Mouse (Mus musculus): ENCODE measurements at regions not wholly inside any gene's neighbourhood (a gene's known extent, or its start where the extent isn't known, plus 50 kb on each side); places are given as distances from the start of the nearest gene placed in this dataset.

GRCm38 (mm10) chr3:120811901-120812300 lies 359.6 kb downstream of the Rwdd3 start:
- Histone ChIP-seq H3K9ac (ENCODE audit: low read depth, poor library complexity, severe bottlenecking) (no peak overlapping the region), H3K27ac (ENCODE audit: insufficient read depth, low read length) (no peak overlapping the region), H3K4me1 (ENCODE audit: control insufficient read depth, insufficient read depth, low read length) (no peaks in the 10 kb centered on the region), H3K9me3 (replicated peaks; ENCODE audit: control insufficient read depth, insufficient read depth, low read length, poor library complexity, severe bottlenecking) (peaks cover 14% of the 10 kb centered on the region), H3K36me3 (ENCODE audit: control insufficient read depth, insufficient read depth, low read length, poor library complexity, severe bottlenecking) (no peaks in the 10 kb centered on the region), H3K4me3 (ENCODE audit: low read depth, low read length) (no peak overlapping the region), H3K27me3 (ENCODE audit: control insufficient read depth, insufficient read depth, low read length, poor library complexity, severe bottlenecking) (no peaks in the 10 kb centered on the region)
- TF ChIP-seq EP300 (IDR thresholded peaks at IDR 0.05; ENCODE audit: insufficient read depth, low read depth, low read length) = no peak
- TF ChIP-seq CTCF (IDR thresholded peaks at IDR 0.05; ENCODE audit: low read depth, low read length) = no peak
- TF ChIP-seq POLR2A (IDR thresholded peaks at IDR 0.05; ENCODE audit: insufficient read depth, low read length) = no peak

- H3K9me3 ChIP-seq (replicated peaks; ENCODE audit: control insufficient read depth, insufficient read depth, low read length, poor library complexity, severe bottlenecking) = peaks cover 14% of the 10 kb centered on the region
- TF ChIP-seq POLR2A (IDR thresholded peaks at IDR 0.05; ENCODE audit: insufficient read depth, low read length) = no peak
- TF ChIP-seq CTCF (IDR thresholded peaks at IDR 0.05; ENCODE audit: low read depth, low read length) = no peak
- no peak for TF ChIP-seq EP300 (IDR thresholded peaks at IDR 0.05; ENCODE audit: insufficient read depth, low read depth, low read length)
- H3K36me3 ChIP-seq (ENCODE audit: control insufficient read depth, insufficient read depth, low read length, poor library complexity, severe bottlenecking) = no peaks in the 10 kb centered on the region
- H3K9ac ChIP-seq (ENCODE audit: low read depth, poor library complexity, severe bottlenecking) = no peak overlapping the region
- H3K4me1 ChIP-seq (ENCODE audit: control insufficient read depth, insufficient read depth, low read length) = no peaks in the 10 kb centered on the region
- H3K4me3 ChIP-seq (ENCODE audit: low read depth, low read length) = no peak overlapping the region
- no peaks in the 10 kb centered on the region for H3K27me3 ChIP-seq (ENCODE audit: control insufficient read depth, insufficient read depth, low read length, poor library complexity, severe bottlenecking)
- no peak overlapping the region for H3K27ac ChIP-seq (ENCODE audit: insufficient read depth, low read length)
Observed at GRCm38 (mm10) chr3:120810527-120810926, 361.0 kb downstream of the Rwdd3 start.

GRCm38 (mm10) chr3:120810048-120810447 lies 361.4 kb downstream of the Rwdd3 start:
- H3K27me3 ChIP-seq (ENCODE audit: control insufficient read depth, insufficient read depth, low read length, poor library complexity, severe bottlenecking) = no peaks in the 10 kb centered on the region
- no peaks in the 10 kb centered on the region for H3K36me3 ChIP-seq (ENCODE audit: control insufficient read depth, insufficient read depth, low read length, poor library complexity, severe bottlenecking)
- TF ChIP-seq CTCF (IDR thresholded peaks at IDR 0.05; ENCODE audit: low read depth, low read length) (no peak), POLR2A (IDR thresholded peaks at IDR 0.05; ENCODE audit: insufficient read depth, low read length) (no peak), EP300 (IDR thresholded peaks at IDR 0.05; ENCODE audit: insufficient read depth, low read depth, low read length) (no peak)
- H3K4me1 ChIP-seq (ENCODE audit: control insufficient read depth, insufficient read depth, low read length) = no peaks in the 10 kb centered on the region
- no peak overlapping the region for H3K4me3 ChIP-seq (ENCODE audit: low read depth, low read length)
- no peak overlapping the region for H3K9ac ChIP-seq (ENCODE audit: low read depth, poor library complexity, severe bottlenecking)
- H3K27ac ChIP-seq (ENCODE audit: insufficient read depth, low read length) = no peak overlapping the region
- peaks cover 12% of the 10 kb centered on the region for H3K9me3 ChIP-seq (replicated peaks; ENCODE audit: control insufficient read depth, insufficient read depth, low read length, poor library complexity, severe bottlenecking)

GRCm38 (mm10) chr3:120786659-120787058 lies 384.8 kb downstream of the Rwdd3 start:
- no peaks in the 10 kb centered on the region for H3K4me1 ChIP-seq (ENCODE audit: control insufficient read depth, insufficient read depth, low read length)
- H3K27ac ChIP-seq (ENCODE audit: insufficient read depth, low read length) = no peak overlapping the region
- TF ChIP-seq EP300 (IDR thresholded peaks at IDR 0.05; ENCODE audit: insufficient read depth, low read depth, low read length) (no peak), POLR2A (IDR thresholded peaks at IDR 0.05; ENCODE audit: insufficient read depth, low read length) (no peak), CTCF (IDR thresholded peaks at IDR 0.05; ENCODE audit: low read depth, low read length) (no peak)
- H3K9ac ChIP-seq (ENCODE audit: low read depth, poor library complexity, severe bottlenecking) = no peak overlapping the region
- no peaks in the 10 kb centered on the region for H3K9me3 ChIP-seq (replicated peaks; ENCODE audit: control insufficient read depth, insufficient read depth, low read length, poor library complexity, severe bottlenecking)
- no peaks in the 10 kb centered on the region; the same call in none of the 2 replicates for H3K27me3 ChIP-seq (ENCODE audit: control insufficient read depth, insufficient read depth, low read length, poor library complexity, severe bottlenecking)
- H3K36me3 ChIP-seq (ENCODE audit: control insufficient read depth, insufficient read depth, low read length, poor library complexity, severe bottlenecking) = no peaks in the 10 kb centered on the region
- no peak overlapping the region for H3K4me3 ChIP-seq (ENCODE audit: low read depth, low read length)

GRCm38 (mm10) chr3:120781486-120781885 lies 390.0 kb downstream of the Rwdd3 start:
- no peak overlapping the region for H3K9ac ChIP-seq (ENCODE audit: low read depth, poor library complexity, severe bottlenecking)
- H3K9me3 ChIP-seq (replicated peaks; ENCODE audit: control insufficient read depth, insufficient read depth, low read length, poor library complexity, severe bottlenecking) = no peaks in the 10 kb centered on the region
- TF ChIP-seq EP300 (IDR thresholded peaks at IDR 0.05; ENCODE audit: insufficient read depth, low read depth, low read length) (no peak), CTCF (IDR thresholded peaks at IDR 0.05; ENCODE audit: low read depth, low read length) (no peak), POLR2A (IDR thresholded peaks at IDR 0.05; ENCODE audit: insufficient read depth, low read length) (no peak)
- H3K27ac ChIP-seq (ENCODE audit: insufficient read depth, low read length) = no peak overlapping the region
- H3K36me3 ChIP-seq (ENCODE audit: control insufficient read depth, insufficient read depth, low read length, poor library complexity, severe bottlenecking) = no peaks in the 10 kb centered on the region
- H3K27me3 ChIP-seq (ENCODE audit: control insufficient read depth, insufficient read depth, low read length, poor library complexity, severe bottlenecking) = no peaks in the 10 kb centered on the region
- no peaks in the 10 kb centered on the region for H3K4me1 ChIP-seq (ENCODE audit: control insufficient read depth, insufficient read depth, low read length)
- no peak overlapping the region for H3K4me3 ChIP-seq (ENCODE audit: low read depth, low read length)

GRCm38 (mm10) chr3:120779091-120779490 lies 392.4 kb downstream of the Rwdd3 start:
- no peak for TF ChIP-seq EP300 (IDR thresholded peaks at IDR 0.05; ENCODE audit: insufficient read depth, low read depth, low read length)
- no peak for TF ChIP-seq POLR2A (IDR thresholded peaks at IDR 0.05; ENCODE audit: insufficient read depth, low read length)
- no peak for TF ChIP-seq CTCF (IDR thresholded peaks at IDR 0.05; ENCODE audit: low read depth, low read length)
- H3K27me3 ChIP-seq (ENCODE audit: control insufficient read depth, insufficient read depth, low read length, poor library complexity, severe bottlenecking) = no peaks in the 10 kb centered on the region
- H3K4me3 ChIP-seq (ENCODE audit: low read depth, low read length) = no peak overlapping the region
- H3K9ac ChIP-seq (ENCODE audit: low read depth, poor library complexity, severe bottlenecking) = no peak overlapping the region
- H3K27ac ChIP-seq (ENCODE audit: insufficient read depth, low read length) = no peak overlapping the region
- no peaks in the 10 kb centered on the region for H3K36me3 ChIP-seq (ENCODE audit: control insufficient read depth, insufficient read depth, low read length, poor library complexity, severe bottlenecking)
- no peaks in the 10 kb centered on the region for H3K9me3 ChIP-seq (replicated peaks; ENCODE audit: control insufficient read depth, insufficient read depth, low read length, poor library complexity, severe bottlenecking)
- H3K4me1 ChIP-seq (ENCODE audit: control insufficient read depth, insufficient read depth, low read length) = no peaks in the 10 kb centered on the region

All from ES-Bruce4 (cell line).